Mouse (Mus musculus): ENCODE results near the gene Crb1. TPM values are rescaled to one million over a fixed set of nuclear protein-coding genes. Genes with fewer than 3 reads are reported as not detected.
"Not testable (repeated sequence)": the region's sequence is repeated elsewhere in the genome, so short reads cannot be mapped to it uniquely, and the experiment has no call there.

Gene Crb1
- total RNA-seq (2018; cell fraction: chromatin; rRNA removed), result not detected
- not detected for total RNA-seq (2018; cell fraction: cytosol; rRNA removed)
- total RNA-seq (2018; cell fraction: nucleus; rRNA removed), result not detected
- not detected in 3 replicates for polyA plus RNA-seq (2018)

- Histone ChIP-seq H3K79me2 (ENCODE audit: inconsistent target) (no peaks in the 10 kb centered on the region), H3K4me3 (ENCODE audit: inconsistent target) (no peak within 1 kb of the TSS), H3K36me3 (ENCODE audit: inconsistent target) (no peaks in the 10 kb centered on the region), H3K27ac (no peak within 1 kb of the TSS)
- WGBS (ENCODE audit: missing documents), result 29% methylated on average over 5 of the region's 5 CpGs
These were observed at the start of gene Crb1 for GRCm38 (mm10) chr1:139376638-139377286. Gene Crb1, minus strand, starts transcription at chr1:139377100.

GRCm38 (mm10) chr1:139425006-139425405 lies 48.1 kb upstream of the Crb1 start:
- Histone ChIP-seq H3K79me2 (ENCODE audit: inconsistent target) (peaks cover 53% of the 10 kb centered on the region), H3K4me3 (ENCODE audit: inconsistent target) (no peak overlapping the region), H3K36me3 (ENCODE audit: inconsistent target) (no peaks in the 10 kb centered on the region; the same call in 1 of the 2 replicates), H3K27ac (no peak overlapping the region)
- WGBS (ENCODE audit: missing documents), result 78% methylated on average over 3 of the region's 3 CpGs

DNA sequence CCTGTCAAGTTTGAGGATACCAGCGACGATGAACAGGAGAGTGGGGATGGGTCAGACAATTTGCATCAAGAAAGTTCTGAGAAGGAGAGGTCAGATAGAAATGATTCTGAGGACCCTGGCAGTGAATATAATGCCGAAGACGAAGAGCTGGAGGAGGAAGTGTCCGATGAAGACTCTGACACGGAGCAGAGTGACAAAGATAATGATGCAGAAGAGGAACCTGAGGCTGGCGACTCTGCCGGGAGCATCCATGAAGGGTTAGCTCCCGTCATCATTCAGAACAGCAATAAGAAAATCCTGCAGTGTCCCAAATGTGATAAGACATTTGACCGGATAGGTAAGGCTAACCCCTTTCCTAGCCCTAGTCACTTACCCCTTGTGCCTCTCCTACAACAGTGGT lies 47.0 kb upstream of the Crb1 start:
- WGBS (ENCODE audit: missing documents), result 55% methylated on average over 10 of the region's 10 CpGs

DNA sequence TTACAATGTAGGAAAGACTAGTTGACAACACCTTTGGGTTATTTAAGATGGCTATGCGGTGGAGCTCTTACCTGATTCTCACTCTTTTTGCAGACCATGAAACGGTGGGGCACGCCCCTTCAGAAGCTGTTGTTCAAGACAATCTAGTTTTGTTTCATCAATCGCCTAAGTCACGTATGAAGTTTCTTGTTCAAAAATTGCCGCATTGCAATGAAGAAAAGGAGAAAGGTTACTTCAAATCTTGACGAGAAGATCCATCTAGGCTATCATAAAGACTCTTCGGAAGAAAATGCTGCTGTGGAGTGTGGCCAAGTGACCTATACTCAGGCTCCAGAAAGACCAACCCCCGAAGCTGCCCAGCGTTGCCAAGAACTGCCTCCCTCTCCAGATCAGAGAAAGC lies 46.0 kb upstream of the Crb1 start:
- Histone ChIP-seq H3K36me3 (ENCODE audit: inconsistent target) (no peaks in the 10 kb centered on the region), H3K79me2 (ENCODE audit: inconsistent target) (peaks cover 50% of the 10 kb centered on the region), H3K27ac (no peak overlapping the region), H3K4me3 (ENCODE audit: inconsistent target) (peak overlapping the region; percentile 65)
- WGBS (ENCODE audit: missing documents), result 42% methylated on average over 10 of the region's 10 CpGs

More for the DNA sequence above, 47.0 kb upstream of the Crb1 start:
- Histone ChIP-seq H3K79me2 (ENCODE audit: inconsistent target) (peaks cover 53% of the 10 kb centered on the region), H3K4me3 (ENCODE audit: inconsistent target) (no peak overlapping the region), H3K27ac (no peak overlapping the region), H3K36me3 (ENCODE audit: inconsistent target) (no peaks in the 10 kb centered on the region; the same call in 1 of the 2 replicates)

DNA sequence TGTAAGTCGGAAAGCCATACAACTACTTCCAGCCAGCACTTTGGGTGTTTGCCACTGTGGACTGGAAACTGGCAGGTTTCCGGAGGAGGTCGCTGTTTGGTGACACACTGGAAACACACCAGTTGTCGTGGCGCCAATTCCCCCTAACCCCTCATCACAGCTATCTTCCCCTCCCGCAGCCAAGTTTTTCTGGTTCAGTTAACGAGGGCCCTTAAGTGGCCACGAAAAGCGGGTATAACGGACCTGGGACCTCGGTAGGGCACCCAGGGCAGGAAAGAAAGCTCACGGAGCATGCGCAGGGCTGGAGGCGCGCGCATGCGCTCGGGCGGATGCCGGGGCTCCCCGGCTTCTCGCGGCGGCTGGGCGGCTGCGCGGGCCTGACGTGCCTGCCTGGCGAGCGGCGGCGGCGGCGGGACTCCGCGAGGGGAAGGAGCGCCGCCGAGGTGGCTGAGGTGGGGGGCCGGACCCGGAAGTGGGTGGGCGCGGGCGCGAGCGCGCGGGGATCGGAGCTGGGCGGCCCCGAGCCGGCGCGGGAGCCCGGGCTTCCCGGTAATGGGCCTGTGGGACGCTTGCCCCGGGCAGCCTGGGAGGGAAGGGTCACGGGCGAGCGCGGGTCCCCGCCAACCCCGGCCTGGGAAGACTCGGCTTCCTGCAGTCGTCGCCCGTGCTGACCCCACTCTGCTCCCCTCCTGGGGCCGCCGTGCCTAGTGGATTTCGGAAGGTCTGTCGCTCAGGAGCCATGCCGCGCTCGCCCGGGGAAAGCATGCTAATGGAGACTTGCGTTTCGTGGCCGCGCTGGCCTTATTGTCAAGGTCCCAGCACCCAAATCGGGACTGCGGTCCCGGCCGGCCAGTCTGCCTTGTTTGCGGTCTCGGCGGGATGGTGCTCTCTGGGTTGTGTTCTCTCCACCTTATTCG lies 45.2 kb upstream of the Crb1 start, which contains the start of gene Zbtb41:
Gene Zbtb41 (plus strand): TSS at position 414 of the 917 bp plus-strand sequence.
- Histone ChIP-seq H3K36me3 (ENCODE audit: inconsistent target) (no peaks in the 10 kb centered on the region), H3K27ac (peak within 1 kb of the TSS; percentile 69), H3K4me3 (ENCODE audit: inconsistent target) (peak within 1 kb of the TSS; percentile 65), H3K79me2 (ENCODE audit: inconsistent target) (peaks cover 41% of the 10 kb centered on the region)
- WGBS (ENCODE audit: missing documents), result 2% methylated on average over 88 of the region's 88 CpGs

DNA sequence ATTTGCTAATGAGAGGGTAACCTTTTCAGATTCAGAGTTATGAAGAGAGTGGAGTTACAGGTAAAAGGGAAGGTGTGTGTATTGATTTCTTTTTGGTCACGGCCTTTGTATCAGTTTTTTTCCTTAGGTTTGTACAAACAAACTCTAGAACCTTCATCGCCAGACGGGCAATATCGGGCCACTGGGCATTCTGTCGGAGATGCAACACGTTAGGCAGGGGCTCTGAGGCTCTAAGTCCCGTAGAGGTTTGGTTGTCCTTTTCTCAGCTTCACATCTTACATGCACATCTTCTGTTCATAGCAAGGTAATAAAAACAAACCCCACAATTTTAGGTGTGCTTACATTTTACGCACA lies 44.6 kb upstream of the Crb1 start:
- 6% methylated on average over 8 of the region's 8 CpGs for WGBS (ENCODE audit: missing documents)

DNA sequence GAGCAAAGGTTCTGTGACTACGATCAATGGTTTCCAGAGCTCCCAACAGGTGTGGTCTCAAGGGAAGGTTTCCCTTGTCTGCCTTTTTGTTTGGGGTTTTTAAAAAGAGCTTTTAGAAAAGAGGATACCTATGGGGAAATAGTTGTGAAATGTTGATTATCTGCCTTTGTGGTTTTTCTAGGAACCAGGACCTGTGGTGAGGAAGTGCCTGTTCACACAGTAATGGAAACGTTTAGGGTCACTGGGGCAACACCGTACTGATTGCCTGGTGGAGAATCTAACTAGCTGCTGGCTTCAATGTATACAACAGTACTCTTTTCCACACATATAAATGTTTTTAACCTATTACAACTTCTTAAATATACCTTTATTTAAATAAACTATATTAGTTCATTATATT lies 36.6 kb upstream of the Crb1 start:
- Histone ChIP-seq H3K27ac (no peak overlapping the region), H3K79me2 (ENCODE audit: inconsistent target) (no peaks in the 10 kb centered on the region), H3K4me3 (ENCODE audit: inconsistent target) (no peak overlapping the region), H3K36me3 (ENCODE audit: inconsistent target) (no peaks in the 10 kb centered on the region)
- 24% methylated on average over 3 of the region's 3 CpGs for WGBS (ENCODE audit: missing documents)

More for the DNA sequence above, 44.6 kb upstream of the Crb1 start:
- Histone ChIP-seq H3K79me2 (ENCODE audit: inconsistent target) (peaks cover 35% of the 10 kb centered on the region), H3K36me3 (ENCODE audit: inconsistent target) (no peaks in the 10 kb centered on the region), H3K27ac (peak overlapping the region; percentile 69), H3K4me3 (ENCODE audit: inconsistent target) (peak overlapping the region; percentile 61)

- not testable (repeated sequence) for H3K27ac ChIP-seq; H3K79me2 ChIP-seq (ENCODE audit: inconsistent target); H3K4me3 ChIP-seq (ENCODE audit: inconsistent target); H3K36me3 ChIP-seq (ENCODE audit: inconsistent target)
- 96% methylated on average over 2 of the region's 2 CpGs for whole genome bisulfite sequencing (ENCODE audit: missing documents)
These were observed 35.5 kb upstream of the Crb1 start for GRCm38 (mm10) chr1:139412365-139412764.

DNA sequence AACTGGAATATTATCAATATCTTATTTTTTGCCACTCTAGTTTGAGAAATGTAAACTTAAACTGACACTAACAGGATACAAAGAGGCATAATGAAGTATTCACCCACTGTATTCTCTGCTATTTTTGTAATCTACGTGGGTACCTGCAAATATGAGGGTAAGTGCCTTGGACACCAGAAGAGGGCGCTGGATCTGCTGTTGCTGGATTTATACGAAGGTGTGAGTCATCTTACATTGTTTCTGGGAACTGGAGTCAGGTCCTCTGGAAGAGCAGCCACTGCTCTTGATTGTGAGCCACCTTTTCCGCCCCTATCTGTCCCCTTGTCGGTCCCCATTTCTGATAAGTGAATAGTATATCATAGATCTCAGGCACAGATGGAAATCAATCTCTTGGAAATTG lies 30.8 kb upstream of the Crb1 start:
- no peaks in the 10 kb centered on the region for H3K79me2 ChIP-seq (ENCODE audit: inconsistent target)
- no peaks in the 10 kb centered on the region for H3K36me3 ChIP-seq (ENCODE audit: inconsistent target)
- no peak overlapping the region for H3K27ac ChIP-seq
- H3K4me3 ChIP-seq (ENCODE audit: inconsistent target), result no peak overlapping the region
- WGBS (ENCODE audit: missing documents), result 63% methylated on average over 5 of the region's 5 CpGs

- Histone ChIP-seq H3K27ac (no peak overlapping the region), H3K36me3 (ENCODE audit: inconsistent target) (no peaks in the 10 kb centered on the region), H3K79me2 (ENCODE audit: inconsistent target) (no peaks in the 10 kb centered on the region), H3K4me3 (ENCODE audit: inconsistent target) (no peak overlapping the region)
These were observed 28.9 kb upstream of the Crb1 start for GRCm38 (mm10) chr1:139405766-139406165.

- Histone ChIP-seq H3K79me2 (ENCODE audit: inconsistent target) (no peaks in the 10 kb centered on the region), H3K4me3 (ENCODE audit: inconsistent target) (no peak overlapping the region), H3K36me3 (ENCODE audit: inconsistent target) (no peaks in the 10 kb centered on the region), H3K27ac (no peak overlapping the region)
- 42% methylated on average over 1 of the region's 1 CpGs for WGBS (ENCODE audit: missing documents)
These were observed 19.7 kb upstream of the Crb1 start for GRCm38 (mm10) chr1:139396589-139396988.

DNA sequence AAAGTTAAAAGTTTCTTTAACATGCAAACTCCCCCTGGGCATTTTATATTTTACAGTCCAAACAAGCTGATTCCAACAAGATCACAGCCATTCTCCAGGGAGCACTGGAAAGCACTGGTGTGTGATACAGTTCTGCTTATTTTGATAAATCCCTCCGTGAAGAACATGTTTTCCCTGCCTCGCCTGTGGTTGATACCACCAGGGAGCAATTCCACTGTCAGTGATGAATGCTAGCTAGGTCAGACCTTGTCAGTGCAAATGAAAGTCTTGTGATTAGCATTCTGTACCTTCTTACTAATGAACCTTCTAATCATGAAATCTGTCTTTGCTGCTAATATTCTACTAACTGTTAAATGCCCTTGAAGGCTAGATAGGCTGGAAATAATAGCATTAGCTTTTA lies 14.8 kb upstream of the Crb1 start:
- Histone ChIP-seq H3K4me3 (ENCODE audit: inconsistent target) (no peak overlapping the region), H3K79me2 (ENCODE audit: inconsistent target) (no peaks in the 10 kb centered on the region), H3K27ac (no peak overlapping the region), H3K36me3 (ENCODE audit: inconsistent target) (no peaks in the 10 kb centered on the region)
- WGBS (ENCODE audit: missing documents), result 88% methylated on average over 2 of the region's 2 CpGs

DNA sequence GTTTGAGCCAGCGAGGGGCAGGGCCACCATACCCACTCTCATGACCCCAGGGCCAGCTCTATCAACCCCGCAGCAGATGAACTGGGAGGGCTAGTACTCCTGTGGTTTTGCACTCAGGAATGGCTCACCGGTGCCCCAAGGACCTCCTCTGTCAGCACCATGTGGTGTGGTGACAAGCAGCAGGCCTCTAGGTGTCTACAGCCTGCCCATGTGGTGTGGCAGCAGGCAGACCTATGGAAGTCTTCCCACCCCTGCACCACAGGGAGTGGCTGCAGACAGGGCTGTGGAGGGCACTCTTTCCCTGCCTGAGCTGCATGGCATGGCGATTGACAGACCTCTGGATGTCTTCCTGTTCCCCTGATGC lies 2.7 kb upstream of the Crb1 start:
- H3K4me3 ChIP-seq (ENCODE audit: inconsistent target), result no peak overlapping the region
- WGBS (ENCODE audit: missing documents), result 58% methylated on average over 4 of the region's 4 CpGs
- no peaks in the 10 kb centered on the region for H3K36me3 ChIP-seq (ENCODE audit: inconsistent target)
- no peak overlapping the region for H3K27ac ChIP-seq
- H3K79me2 ChIP-seq (ENCODE audit: inconsistent target), result no peaks in the 10 kb centered on the region

DNA sequence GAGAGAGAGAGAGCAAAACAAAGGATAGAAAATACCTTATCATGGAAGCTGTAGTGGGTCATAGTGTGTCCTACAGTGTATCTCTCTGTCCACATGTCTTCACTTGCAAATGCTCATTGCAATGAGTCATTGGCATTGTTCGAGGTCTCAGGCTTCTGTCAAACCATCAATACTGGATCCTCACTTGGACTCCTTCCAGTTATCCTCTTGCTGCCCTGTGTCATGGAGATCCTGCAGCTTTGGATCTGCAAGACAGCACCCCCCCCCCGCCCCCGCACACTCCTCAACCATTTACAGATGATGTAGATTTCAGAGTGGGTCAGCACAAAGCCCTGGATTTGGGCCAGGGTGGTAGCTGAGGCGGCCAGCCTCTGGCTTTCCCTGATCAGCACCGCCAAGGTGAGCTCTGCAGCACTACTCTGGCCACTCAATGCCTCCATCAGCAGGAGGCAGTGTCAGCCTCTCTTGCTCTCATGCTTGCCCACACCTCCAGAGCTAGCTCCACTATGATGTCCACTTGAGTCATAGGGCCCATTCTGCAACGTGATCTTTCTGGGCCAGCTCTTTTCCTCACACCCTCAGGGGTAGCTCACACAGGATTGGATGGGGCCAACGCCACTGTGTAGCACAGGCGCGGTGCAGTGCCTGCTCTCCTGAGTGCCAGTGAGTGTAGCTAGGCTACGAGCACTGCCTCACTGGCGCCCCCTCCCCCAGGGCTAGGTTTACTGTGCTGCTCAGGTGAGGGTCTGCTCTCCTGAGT lies 2.1 kb upstream of the Crb1 start:
- Histone ChIP-seq H3K4me3 (ENCODE audit: inconsistent target) (no peak overlapping the region), H3K36me3 (ENCODE audit: inconsistent target) (no peaks in the 10 kb centered on the region), H3K27ac (no peak overlapping the region), H3K79me2 (ENCODE audit: inconsistent target) (no peaks in the 10 kb centered on the region)
- 64% methylated on average over 10 of the region's 11 CpGs for WGBS (ENCODE audit: missing documents)

All from macrophage (primary cell).